Mouse (Mus musculus) T-cell, adult 2 months (primary cell): Measurements from ENCODE around the gene Psmb8.

Experiments
- DNase-seq: peaks from one replicate; pipeline ENCODE4 v3.0.0; 2022; ENCODE audit warnings: low spot score

Psmb8 gene

DNA sequence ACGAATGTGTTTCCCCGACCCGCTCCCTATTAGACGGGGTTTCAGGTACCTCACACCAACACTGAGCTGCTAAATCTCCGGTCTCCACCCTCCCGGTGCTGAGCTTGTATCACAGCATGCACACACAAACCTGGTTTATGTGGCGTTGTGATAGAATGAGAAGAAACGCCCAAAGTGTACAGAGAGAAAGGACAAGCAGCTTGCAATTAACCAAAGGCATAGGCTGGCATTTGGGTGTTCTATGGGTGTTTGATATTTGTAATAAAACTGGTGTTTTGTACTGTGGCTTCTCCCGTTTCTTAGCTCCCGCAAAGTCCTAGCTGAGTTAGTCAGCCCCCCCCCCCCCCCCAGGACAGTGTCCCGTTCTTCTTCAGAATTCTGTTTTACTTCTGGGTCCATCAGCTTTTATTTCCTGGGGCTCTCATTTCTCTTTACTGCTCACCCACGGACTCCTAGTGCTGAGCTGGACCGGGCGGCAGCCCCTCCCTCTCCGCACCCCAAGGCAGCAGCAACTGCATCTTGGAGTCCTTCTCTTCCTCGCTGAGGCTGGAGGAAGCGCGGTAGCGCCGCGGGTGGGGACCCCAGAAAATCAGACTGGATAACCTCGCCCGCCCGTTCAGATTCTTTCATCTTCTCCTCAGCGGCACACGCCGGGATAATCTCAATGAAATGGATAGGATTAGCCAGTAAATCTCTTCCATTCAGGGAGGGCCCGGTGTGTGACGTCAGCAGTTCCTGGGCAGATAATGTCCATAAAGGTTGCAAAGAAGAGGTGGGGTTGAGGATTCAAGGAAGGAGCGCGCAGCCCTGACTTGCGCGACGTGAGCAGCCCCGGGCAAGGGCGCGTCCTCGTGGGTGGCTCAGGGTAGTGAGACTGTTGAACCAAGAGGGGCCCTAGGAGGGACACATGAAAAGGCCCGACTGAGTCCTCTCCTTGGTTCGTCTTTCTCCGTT is at the start of gene Psmb8:
Gene Psmb8 (plus strand): TSS at position 781 of the 954 bp plus-strand sequence.
- peak; percentile 84 for DNase-seq

DNA sequence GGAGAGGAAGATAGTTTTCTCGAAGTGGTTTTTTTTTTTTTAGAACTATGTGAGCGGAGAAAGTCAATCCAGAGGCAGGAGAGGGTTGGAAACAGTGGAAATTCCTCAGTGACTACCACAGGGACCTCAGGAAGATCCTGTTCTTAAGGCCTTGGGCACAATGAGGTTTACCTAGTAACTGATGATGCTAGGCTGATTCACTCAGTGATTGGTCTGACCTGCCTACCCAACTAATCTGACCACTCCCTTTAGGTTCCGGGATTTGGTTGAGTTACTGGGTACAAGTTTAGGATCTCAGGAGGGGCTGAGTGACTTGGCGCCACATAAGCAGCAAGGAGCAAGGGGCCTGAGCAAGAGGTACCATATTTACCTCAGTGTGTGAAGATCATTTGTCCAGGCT is 44.6 kb upstream of the Psmb8 start, which contains the start of gene H2-DMb1:
Gene H2-DMb1 (plus strand): TSS at position 150 of the 400 bp plus-strand sequence.
- DNase-seq: no peak

DNA sequence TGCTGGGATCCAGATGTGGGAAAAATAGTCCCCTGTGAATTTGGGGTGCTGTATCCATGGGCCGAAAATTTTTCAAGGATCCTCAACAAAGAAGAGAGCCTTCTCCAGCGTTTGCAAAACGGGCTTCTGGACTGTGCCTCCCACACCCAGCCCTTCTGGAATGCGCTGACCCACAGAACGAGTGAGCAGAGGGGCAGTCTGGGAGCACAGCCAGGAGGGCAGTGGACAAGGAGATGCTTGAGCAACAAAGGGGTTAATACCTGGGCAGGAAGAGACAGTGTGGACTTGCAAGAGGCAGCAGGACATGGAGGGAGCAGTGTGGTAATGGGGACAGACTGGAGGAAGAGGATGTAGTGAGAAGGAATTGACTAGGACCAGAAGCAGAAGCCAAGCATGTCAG is 42.0 kb upstream of the Psmb8 start:
- no peak for DNase-seq

DNA sequence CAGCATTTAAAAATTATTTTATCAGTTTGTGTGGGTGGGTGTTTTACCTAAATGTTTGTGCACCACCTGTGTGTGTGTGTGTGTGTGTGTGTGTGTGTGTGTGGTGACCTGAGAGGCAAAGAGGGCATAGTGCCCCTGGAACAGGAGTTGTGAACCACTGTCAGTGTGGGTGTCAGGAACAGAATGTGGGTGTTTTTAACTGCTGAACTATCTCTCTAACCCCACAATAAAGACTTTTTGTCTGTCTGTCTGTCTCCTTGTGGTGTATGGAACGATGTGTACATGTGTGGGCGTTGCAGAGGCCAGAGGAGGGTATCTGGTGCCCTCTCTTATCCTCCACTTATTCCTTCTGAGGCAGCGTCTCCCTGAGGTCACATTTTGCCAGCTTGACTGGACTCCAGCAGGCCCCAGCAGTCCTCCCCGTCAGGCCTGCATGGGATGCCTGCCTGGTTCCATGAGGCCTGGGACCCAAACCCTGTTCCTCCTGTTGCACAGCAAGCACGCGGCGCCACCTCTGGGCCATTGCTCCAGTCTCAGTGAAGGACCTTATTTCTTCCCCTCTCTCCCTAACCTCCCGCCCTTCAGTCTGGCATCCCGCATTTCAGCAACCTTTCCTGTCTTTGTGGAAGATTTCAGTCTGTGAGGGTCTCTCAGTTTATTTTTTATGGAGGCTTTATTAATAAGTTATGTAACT is 33.2 kb upstream of the Psmb8 start:
- DNase-seq: peak; percentile 21

DNA sequence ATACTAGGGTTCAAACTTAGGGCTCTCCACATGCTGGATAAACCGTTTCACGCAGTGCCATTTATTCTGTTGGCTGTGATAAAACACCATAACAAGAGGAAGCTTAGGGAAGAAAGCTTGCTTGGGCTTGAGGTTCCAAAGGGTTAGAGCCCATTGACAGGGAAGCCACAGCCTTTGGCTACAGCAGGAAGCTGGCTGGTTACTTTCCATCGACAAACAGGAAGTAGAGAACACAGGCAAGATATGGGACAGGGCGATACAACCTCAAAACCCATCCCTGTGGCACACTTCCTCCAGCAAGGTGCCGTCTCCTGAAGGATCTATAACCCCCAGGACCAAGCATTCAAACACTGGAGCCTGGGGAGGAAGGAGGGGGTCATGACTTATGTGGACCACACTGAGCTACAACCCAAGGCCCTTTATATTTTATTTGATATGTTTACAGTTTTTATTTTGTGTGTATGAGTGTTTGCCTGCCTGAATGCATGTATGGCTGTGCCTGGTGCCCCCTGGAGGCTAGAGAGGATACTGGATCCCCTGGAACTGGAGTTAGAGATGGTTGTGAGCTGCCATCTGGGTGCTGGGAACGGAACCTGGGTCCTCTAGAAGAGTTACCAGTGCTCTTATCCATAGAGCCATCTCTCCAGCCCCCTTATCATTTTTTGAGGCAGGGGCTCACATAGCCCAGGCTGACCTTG is 32.3 kb upstream of the Psmb8 start:
- peak; percentile 40 for DNase-seq

DNA sequence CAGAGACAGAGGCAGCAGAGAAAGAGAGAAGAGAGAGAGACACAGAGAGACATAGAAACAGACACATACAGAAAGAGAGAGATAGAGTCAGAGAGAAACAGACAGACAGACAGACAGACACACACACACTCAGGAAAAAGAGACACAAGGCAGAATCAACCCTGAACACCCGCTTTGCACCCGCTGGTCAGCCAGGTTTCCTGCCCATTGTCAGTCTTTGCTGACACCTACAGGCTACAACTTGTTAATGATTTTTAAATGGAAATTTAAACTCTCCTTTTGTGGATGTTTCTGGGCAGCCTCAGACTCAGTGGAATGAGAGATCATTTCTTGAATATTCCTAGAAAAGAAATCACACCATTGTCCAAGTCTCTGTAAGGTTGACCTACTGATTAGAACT is 28.2 kb upstream of the Psmb8 start:
- peak; percentile 64 for DNase-seq

DNA sequence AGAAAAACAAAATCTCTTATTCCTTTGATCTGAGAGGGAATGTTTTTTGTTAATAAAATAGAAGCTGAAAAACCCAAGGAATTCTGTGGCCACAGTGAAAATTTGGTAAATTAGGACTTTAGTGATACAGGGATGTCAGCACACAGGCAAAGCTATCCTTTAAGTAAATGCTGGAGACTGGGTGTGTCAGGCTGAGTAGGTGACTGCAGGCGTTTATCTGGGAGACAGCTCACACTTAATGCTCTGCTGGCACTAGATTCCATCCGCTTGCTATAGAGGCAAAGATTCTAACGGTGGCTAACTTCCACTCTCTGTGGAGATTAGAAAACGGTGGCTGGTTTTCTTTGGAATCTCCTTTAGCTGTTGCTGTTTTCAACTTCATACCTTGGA is 27.0 kb upstream of the Psmb8 start:
- DNase-seq: no peak

DNA sequence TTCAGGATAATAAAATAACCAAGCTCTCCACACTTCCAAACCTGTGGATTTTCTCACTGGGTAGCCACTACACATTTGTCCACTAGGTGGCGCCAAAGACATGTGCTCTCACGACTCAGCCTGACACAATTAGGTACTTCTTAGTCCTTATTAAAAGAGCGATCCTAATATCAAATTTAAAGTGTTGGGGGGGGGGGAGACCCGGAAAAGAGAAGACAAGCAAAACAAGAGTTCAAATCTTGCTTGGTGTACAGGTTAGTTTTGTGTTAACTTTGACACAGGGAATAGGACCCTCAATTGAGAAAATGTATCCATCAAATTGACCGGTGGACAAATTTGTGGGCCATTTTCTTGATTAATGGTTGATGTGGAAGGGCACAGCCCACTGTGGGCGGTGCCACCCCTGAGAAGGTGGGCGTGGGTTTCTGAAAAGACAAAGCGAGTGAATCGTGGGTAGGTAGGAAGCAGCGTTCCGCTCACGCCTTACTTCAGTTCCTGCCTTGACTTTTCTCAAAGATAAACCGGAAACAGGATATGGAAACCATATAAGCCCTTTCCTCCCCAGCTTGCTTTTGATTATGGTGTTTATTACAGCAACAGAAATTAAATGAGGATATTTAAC is 26.5 kb upstream of the Psmb8 start:
- DNase-seq: peak; percentile 90

DNA sequence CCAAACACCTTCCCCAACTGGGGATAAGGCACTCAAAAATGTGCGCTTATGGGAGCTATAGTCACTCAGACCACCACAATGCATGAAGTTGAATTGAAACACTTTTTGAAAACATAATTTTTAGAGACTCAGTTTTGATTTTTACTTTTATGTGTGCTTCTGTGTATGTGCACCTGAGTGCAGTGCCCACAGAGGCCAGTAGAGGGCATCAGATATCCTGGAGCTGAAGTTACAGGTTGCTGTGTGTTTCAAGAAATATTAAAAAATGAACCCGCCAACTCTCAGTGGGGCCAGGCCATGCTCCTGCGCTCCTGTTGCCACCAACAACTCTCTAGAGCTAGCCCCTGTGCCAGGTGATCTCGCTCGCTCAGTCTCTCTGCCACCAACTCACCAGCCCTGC is 25.0 kb upstream of the Psmb8 start:
- DNase-seq: no peak

DNA sequence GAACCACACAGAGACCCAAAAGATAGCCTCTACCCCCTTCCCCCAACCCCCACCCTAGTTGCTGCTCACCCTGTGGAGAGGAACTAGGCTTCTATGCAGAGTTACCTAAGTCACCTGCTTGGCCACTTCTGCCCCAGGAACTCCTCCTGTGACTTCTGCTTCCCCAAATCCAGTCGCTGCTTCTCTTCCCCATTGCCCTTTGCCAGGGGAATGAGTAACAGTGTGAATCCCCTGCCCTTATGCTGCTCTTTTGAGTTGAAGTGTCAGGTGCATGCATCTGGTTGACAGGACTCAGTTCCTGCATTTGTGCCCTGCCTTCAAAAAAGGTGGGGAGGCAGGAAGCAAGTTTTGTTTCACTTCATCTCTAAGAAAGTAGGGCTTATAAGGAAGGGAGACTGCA is 23.4 kb upstream of the Psmb8 start:
- DNase-seq: no peak

DNA sequence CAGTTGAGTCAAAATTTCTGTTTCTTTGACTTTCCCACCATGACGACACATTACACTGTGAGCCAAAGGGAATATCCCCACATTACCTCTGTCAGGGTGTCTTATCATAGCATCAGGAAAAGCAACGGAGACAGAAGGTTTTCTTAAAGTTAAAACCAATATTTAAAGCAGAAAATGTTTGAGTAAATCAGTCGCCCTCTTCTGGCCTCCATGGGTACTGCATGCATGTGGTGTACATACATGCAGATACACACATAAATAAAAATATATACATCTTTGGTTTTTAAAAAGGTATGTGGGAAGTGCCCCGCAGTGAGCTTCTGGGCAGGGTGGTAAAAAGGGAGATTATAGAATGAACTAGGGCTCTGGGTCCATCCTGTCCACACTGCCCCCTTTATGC is 20.3 kb upstream of the Psmb8 start:
- DNase-seq: peak; percentile 33

DNA sequence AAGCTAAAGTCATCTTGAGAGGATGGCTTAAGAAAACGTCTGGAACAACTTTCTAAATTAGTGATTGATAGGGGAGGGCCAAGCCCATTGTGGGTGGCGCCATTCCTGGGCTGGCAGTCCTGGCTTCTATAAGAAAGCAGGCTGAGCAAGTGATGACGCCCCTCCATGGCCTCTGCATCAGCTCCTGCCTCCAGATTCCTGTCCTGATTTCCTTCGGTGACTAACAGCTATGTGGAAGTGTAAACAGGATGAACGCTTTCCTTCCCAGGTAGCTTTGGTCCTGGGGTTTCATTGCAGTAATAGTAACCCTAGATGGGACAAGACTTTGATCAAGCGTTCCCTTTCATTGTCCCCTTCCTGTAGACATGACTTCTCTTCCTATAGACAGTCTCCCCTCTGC is 18.5 kb upstream of the Psmb8 start:
- no peak for DNase-seq

DNA sequence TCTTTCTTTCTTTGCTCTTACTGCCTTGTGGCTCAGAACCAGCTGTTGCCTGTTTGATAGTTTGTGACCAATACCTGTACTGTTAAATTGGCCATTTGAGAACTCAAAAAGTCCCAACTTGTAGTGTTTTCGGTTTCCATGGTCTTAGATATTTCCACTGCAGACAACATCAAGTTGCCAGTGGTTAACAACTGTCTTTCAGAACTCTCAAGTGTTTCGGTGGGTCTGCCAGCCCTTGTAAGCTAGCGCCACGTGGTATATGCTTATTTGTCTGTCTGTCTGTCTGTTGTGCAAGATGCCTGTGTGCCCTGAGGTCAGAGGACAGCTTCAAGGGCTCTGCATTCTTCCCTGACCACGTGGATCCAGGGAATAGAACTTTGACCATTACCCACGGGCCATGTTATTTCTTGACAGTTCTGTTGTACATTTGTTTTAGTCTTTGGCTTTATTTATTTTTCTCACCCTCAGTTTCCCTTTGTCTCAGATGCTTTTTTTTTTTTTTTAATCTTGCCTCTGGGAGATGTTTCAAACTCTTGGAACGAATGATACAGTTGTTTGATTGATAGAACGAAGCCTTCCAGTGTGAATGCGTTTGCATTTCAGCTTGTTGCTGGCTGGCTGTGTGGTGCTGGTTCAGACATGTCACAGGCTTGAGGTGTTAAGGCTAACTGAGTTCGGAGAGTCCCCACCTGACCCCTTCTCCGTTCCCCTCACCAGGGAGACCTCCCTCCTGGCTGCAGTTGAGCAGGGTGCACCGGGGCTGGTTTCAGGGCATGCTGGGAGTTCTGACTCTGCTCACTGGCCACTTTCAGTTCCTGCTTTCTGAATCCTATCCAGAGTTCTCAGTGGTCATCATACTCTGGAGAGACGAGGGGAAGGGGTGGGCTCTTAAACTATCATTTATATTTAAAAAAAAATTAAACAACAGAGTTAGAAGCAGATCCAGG is 17.3 kb upstream of the Psmb8 start:
- no peak for DNase-seq

DNA sequence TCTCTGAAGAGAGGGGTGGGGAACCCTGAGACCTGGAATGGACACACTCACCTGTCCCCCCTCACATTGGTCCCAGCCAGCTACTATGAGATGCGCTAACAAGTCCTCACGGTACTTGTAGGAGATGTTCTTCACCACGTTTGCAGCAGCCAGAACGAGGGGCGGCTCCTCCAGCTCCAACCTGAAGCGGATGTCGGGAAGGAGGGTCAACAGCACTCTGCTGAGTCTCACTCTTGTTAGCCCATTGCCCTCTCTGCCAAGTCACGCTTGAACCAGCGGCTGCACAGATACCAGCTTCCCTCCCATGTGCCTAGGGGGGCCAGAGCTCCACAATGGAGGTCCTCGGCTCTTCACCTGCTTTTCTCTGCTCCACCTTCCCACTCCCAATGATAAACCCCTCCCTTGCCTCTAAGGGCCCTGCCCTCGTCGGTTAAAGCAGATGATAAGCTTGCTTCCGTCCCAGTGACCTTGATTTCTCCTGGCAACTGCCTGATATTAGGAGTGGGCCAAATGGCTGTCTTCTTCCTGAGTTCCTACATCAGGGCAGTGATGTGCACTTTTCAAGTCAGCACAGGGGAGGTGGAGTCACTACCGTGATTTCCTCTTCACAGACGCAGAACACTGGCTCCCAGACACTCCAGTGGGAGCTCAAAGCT is 13.8 kb upstream of the Psmb8 start:
- DNase-seq: no peak

DNA sequence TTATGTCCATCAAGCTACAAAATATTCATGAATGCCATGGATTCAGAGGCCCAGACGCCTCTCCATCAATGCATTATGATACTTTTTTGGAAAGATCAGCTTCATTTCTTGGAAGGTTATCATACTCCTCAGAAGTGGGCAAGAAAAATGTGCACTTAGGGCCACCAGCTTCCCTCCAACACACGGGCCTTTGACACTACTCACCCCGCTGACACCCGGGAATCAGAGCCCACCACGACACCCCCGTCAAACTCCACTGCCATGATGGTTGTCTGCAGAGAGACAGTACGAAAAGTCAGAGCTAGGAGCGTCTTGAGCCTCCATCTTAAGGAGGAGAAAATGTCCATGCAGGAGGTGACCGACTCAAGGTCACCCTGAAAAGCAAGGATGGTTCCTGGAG is 12.0 kb upstream of the Psmb8 start:
- DNase-seq: no peak

DNA sequence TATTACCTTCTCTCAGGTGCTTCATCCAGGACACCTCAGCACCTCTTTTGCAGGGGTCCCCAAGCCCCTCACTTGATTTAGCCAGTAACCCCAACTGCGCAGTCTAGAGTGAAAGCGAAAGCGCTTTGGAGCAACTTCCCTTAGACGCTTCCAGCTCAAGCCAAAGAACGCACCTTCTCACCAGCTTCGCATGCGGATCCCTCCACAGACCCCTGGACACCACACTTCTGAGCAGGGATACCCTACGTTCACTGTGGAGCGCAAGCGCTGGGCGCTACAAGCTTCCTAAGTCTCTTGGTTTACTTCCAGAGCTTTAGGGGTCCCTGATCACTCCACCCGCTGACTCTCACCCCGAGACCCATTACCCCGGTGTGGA is 10.6 kb upstream of the Psmb8 start:
- DNase-seq: no peak

DNA sequence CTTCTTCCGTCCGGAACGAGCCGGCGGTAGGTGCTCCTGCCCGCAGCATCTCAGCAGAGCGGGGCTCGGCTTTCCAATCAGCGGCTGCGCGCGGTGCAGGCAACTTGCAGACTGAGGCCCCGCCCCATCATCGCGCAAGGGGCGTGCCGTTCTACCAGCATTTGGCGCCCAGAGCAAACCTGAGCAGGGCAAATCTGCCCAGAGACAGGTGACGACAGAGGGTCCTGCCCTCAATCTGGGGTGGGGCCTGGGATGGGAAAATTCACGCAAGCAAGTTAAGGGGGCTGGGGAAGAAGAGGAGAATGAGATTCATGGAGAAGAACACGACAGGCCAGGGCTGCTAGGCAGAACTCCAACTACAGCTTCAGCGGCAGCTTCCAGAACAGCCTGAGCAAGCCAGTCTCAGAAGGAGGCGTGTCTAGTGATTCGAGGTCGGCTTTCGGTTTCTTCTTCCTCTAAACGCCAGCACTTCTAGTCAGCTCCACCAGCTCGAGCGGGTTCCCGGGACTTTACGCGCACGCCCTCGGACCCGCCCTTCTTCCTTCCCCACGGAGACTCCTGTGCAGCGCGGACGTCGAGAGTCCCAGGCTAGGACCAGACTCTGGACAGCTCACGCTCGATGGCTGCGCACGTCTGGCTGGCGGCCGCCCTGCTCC is 10.1 kb upstream of the Psmb8 start, which contains the start of the genes Tap1 and Psmb9:
Gene Tap1 (plus strand): TSS at position 293 of the 656 bp plus-strand sequence.
Gene Psmb9 (minus strand): TSS at position 504 of the 656 bp plus-strand sequence.
- peak; percentile 98 for DNase-seq

DNA sequence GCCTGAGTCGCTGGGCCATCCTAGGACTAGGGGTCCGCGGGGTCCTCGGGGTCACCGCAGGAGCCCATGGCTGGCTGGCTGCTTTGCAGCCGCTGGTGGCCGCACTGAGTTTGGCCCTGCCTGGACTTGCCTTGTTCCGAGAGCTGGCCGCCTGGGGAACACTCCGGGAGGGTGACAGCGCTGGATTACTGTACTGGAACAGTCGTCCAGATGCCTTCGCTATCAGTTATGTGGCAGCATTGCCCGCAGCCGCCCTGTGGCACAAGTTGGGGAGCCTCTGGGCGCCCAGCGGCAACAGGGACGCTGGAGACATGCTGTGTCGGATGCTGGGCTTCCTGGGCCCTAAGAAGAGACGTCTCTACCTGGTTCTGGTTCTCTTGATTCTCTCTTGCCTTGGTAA is 9.5 kb upstream of the Psmb8 start:
- peak; percentile 42 for DNase-seq

DNA sequence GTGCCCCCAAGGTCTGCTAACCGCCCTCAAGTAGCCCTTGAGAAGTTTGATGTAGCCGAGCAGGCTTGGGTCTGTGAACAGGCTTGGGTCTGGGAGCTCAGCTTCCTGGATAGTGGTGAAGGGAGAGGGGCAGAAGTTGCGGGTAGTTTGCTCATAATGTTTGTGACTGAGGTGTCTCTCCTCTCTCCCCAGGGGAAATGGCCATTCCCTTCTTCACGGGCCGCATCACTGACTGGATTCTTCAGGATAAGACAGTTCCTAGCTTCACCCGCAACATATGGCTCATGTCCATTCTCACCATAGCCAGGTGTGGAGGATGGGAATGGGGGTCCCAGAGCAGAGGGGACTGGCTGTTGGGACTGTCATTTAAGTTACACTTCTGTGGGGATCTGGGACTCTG is 8.5 kb upstream of the Psmb8 start:
- DNase-seq: no peak

DNA sequence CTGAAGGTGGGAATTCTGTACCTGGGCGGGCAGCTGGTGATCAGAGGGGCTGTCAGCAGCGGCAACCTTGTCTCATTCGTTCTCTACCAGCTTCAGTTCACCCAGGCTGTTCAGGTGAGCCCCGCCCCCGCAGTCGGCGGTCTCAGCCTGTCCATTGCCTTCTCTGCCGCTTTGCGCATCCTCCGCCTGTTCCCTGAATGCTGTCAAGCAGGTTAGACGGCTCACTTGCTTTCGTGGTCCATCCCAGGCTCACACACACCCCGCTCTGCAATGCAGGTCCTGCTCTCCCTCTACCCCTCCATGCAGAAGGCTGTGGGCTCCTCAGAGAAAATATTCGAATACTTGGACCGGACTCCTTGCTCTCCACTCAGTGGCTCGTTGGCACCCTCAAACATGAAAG is 4.7 kb upstream of the Psmb8 start:
- no peak for DNase-seq
